Mouse (Mus musculus) thymus, postnatal 4 days (tissue): ENCODE results near the gene Vdac2.

ENCODE experiments used
- DNase-seq: peaks from one replicate; pipeline ENCODE4 v3.0.0; 2021

Gene Vdac2

GRCm38 (mm10) chr14:21824938-21825337 lies at the start of gene Vdac2:
Gene Vdac2 (plus strand): TSS chr14:21825238.
- no peak for DNase-seq

GRCm38 (mm10) chr14:21776201-21776600 lies 48.8 kb upstream of the Vdac2 start:
- no peak for DNase-seq

- no peak for DNase-seq
These were observed 38.5 kb upstream of the Vdac2 start for GRCm38 (mm10) chr14:21786500-21786899.

DNA sequence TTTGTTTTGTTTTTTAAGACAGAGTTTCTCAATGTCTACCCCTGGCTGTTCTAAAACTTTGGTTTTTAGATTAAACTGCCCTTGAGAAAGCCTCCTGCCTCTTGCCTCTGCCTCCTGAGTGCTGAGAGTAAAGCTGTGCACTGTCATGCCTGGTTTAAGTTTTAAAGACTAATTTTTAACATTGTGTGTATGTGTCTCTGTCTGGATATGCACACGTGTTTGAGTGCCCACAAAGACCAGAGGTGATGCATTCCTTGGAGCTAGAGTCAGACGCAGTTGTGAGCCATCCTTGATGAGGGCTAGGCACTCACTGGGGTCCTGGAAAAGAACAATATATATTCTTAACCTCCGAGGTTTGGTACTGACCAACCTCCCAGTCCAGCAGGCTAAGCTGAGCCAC lies 37.7 kb upstream of the Vdac2 start:
- no peak for DNase-seq

DNA sequence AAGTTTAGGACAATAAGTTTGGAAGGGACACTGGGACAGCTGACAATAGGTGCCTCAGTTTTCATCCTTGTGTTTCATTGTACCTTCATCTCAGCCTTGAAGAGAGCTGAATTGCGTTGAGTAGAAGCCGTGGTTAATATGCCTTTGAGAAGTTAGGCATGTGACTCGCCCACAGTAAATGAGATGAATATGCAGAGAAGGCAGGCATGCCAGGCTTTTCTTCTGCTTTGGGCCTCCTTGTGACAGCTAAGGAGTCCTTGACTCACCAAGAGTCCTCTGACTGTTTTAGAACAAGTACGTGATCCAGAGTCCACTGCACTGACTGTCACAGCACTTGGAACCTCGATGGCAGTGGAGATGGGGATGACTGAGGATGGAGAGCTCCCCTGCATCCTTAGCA lies 36.9 kb upstream of the Vdac2 start:
- DNase-seq, result no peak

- DNase-seq, result no peak
These were observed 34.3 kb upstream of the Vdac2 start for GRCm38 (mm10) chr14:21790585-21791251.

GRCm38 (mm10) chr14:21791722-21792121 lies 33.3 kb upstream of the Vdac2 start:
- no peak for DNase-seq

- DNase-seq, result no peak
These were observed 32.8 kb upstream of the Vdac2 start for GRCm38 (mm10) chr14:21792250-21792649.

DNA sequence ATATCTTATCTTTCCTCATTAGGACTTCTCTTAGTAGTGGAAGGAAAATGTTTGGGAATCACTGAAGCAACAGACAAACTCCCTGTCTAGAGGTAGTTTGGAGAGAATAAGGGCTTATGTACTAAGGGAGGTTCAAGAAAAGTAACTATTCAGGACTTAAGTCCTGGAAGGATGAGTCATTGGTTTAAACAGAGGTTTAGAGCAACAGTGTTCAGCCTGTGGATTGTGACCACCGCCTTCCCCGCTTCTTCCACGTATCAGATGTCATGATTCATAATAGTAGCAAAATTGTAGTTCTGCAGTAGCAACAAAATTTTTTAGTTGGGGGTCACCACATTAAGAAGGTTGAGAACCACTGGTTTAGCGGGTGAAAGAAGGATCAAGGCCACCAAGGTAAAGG lies 24.4 kb upstream of the Vdac2 start:
- DNase-seq, result no peak

DNA sequence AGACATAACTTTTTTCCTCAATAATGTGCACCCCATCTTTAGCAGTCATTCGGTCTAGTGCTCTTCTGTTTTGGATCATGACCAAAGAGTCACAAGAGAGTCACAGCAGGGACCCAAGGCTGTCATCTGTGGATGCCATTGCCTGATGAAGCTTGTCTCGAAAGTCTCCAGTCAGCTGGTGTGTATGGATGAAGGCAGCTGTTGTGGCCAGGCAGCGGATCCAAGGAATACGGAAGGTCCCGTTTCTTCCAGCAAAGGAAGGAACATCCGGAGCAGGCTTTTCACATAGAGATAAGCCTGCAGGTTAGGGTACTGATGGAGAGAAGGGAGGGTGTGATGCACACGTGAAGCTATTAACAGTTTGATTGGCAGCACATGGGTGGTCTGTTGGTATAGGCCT lies 23.4 kb upstream of the Vdac2 start:
- no peak for DNase-seq

GRCm38 (mm10) chr14:21802543-21803206 lies 22.4 kb upstream of the Vdac2 start:
- no peak for DNase-seq

DNA sequence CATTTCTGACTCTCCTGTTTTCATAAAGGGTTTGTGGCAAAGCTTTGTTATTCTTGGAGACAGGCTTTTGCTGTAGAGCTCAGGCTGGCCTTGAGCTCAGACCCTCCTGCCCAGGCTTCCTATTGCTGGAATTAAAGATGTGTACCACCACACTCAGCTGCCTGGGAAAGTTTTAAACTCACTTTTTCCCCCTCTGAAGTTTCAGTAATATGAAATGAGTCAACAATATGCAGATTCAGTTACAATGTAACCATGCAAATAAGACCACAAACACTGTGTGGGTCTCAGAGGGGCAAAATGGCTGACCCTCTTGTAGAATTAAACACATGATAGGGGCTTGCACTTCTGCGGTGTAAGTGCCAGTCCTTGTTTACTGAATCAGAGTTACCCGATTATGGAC lies 18.8 kb upstream of the Vdac2 start:
- DNase-seq, result no peak

GRCm38 (mm10) chr14:21806631-21807160 lies 18.3 kb upstream of the Vdac2 start:
- no peak for DNase-seq

- DNase-seq, result no peak
These were observed 16.7 kb upstream of the Vdac2 start for GRCm38 (mm10) chr14:21808208-21808922.

DNA sequence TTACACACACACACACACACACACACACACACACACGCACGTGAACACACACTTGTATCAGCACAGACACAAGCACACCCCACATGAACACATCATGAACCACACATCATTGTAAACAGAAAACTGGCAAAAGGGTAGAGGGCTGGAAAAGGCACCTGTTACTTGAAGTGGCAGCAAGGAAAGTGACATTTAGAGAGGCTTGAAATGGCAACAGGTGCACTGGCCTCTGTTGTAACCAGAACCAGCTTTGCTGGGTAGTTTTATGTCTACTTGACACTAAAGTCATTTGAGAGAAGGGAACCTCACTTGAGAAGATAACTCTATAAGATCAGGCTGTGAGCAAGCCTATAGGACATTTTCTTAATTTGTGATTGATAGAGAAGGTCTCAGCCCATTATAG lies 15.6 kb upstream of the Vdac2 start:
- no peak for DNase-seq

GRCm38 (mm10) chr14:21811301-21811700 lies 13.7 kb upstream of the Vdac2 start:
- no peak for DNase-seq

DNA sequence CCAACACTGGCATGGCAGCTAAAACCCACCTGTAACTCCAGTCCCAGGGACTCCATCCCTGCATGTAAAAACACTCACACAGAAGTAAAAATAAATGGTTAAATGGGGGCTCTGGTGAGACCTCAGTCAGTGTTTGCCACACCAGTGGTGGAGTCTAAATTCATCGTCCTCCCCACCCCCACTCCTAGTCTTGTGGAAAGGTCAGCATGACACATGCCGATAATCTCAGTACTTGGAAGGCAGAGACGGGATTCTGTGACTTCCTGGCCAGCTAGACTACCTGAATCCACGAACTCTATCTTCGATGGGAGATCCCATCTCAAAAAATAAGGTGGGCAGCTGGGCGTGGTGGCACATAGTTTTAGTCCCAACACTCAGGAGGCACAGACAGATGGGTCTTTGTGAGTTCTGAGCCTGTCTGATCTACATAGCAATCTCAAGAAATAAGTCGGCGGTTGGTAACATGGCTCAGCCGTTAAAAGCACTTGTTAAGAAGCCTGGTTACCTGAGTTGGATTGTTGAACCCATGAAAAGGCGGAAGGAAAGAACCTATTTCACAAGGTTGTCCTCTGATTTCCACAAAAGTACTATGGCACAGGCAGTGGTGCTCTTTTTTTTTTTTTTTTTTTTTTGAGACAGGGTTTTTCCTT lies 13.2 kb upstream of the Vdac2 start:
- no peak for DNase-seq

GRCm38 (mm10) chr14:21812590-21813162 lies 12.4 kb upstream of the Vdac2 start:
- DNase-seq, result peak; percentile 85

DNA sequence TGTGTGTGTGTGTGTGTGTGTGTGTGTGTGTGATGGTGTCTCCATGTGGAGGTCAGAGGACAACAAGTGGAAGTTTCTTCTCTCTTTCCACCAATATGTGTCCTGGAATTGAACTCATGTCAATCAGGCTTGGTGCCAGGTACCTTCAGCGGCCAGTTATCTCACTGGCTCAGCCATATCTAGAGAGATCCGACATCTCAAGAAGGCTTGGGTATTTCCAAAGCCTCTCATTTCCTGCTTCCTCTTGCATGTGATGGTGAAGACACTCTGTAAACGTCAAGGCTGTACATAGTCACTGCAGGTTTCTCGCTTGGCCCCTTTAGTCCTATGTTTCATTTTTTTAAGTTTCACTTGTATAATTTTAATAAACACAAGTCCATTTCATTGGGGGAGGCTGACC lies 11.8 kb upstream of the Vdac2 start:
- DNase-seq, result no peak

DNA sequence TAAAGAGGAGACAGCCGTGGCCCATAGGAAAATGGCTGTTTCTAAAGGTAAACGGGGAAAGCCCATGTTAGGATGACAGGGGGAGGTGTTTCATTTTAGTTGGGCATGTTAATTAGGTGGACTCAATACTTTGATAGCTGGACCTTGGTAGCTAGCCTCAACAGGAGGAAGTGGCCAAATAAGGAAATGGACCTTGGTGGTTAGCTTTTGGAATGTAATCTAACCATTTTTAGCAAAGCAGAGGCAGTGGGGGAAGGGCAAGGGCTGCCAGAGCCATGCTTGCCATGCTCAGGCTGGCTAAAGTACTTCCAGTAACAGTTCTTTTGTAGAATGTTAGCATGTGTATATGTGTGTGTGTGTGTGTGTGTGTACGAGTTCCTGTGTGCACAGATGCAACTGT lies 11.2 kb upstream of the Vdac2 start:
- DNase-seq, result no peak

- DNase-seq, result no peak
These were observed 10.4 kb upstream of the Vdac2 start for GRCm38 (mm10) chr14:21814606-21815005.

DNA sequence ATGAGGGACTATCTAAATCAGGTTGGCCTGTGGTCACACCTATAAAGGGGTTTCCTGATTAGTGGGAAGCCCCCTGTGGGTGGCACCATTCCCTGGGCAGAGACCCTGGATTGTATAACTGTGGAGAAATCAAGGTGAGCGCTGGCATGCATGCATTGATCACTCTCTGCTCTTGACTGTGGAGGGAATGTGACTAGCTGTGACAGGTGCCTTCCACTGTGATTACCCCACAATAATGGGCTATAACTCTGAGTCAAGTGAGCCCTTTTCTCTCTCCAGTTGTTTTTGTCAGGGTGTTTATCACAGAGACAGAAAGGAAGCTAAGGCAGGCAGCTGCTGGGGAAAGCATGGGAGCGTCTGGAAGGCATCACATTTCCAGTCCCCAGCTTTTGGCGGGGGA lies 8.8 kb upstream of the Vdac2 start:
- no peak for DNase-seq

DNA sequence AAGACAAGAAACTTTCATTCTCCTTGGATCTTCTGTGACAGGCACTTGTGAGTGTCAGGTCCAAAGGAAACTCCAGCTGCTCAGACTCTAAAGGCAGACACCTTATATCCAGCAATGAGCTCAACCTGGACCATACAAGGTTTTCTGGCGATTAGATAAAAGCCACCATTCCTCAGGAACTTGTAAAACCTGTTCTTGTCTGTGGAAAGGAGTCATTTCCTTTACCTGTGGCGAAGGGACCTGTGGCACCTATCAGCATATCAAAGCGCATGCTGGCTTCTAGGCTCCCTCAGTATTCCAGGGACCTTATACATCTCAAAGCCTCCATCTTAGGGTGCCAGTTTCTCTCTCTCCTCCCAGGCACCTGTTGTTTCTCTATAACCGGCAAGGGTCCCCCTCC lies 7.6 kb upstream of the Vdac2 start:
- DNase-seq, result no peak
